Mouse (Mus musculus) lung, embryonic 14.5 days (tissue): ENCODE measurements at regions not wholly inside any gene's neighbourhood (a gene's known extent, or its start where the extent isn't known, plus 50 kb on each side); places are given as distances from the start of the nearest gene placed in this dataset.

Source experiments
- ATAC-seq: fragments of 200-750 bp; cut with Nextera tagmentation; 2 replicates; pipeline ENCODE4 v1.8.0; 2017; ENCODE audit warnings: mild to moderate bottlenecking, moderate TSS enrichment, moderate library complexity; ENCODE audit not compliant: insufficient read depth
- DNase-seq: peaks from one replicate; pipeline ENCODE4 v3.0.0-alpha.2; 2015
- H3K27ac ChIP-seq: fragments of 300-500 bp; sonication (generic); 2 replicates; pipeline ENCODE4 v1.5.1; 2014; ENCODE audit warnings: low read depth, mild to moderate bottlenecking, moderate library complexity
- H3K27me3 ChIP-seq: fragments of 300-500 bp; sonication (generic); 2 replicates; pipeline ENCODE4 v1.6.1; 2014; ENCODE audit warnings: low read length, control low read depth; ENCODE audit not compliant: insufficient read depth
- H3K36me3 ChIP-seq: fragments of 300-500 bp; sonication (generic); 2 replicates; pipeline ENCODE4 v1.6.1; 2014; ENCODE audit warnings: control low read depth; ENCODE audit not compliant: insufficient read depth
- H3K4me1 ChIP-seq: fragments of 300-500 bp; sonication (generic); 2 replicates; pipeline ENCODE4 v1.6.1; 2014; ENCODE audit warnings: antibody characterized with exemption, control low read depth; ENCODE audit not compliant: insufficient read depth
- H3K4me2 ChIP-seq: fragments of 300-500 bp; sonication (generic); 2 replicates; pipeline ENCODE4 v1.6.1; 2014; ENCODE audit warnings: mild to moderate bottlenecking
- H3K4me3 ChIP-seq: fragments of 300-500 bp; sonication (generic); 2 replicates; pipeline ENCODE4 v1.5.1; 2014; ENCODE audit warnings: low read depth, low read length
- H3K9ac ChIP-seq: fragments of 300-500 bp; sonication (generic); 2 replicates; pipeline ENCODE4 v1.6.1; 2014
- H3K9me3 ChIP-seq: fragments of 300-500 bp; sonication (generic); 2 replicates; pipeline ENCODE4 v1.6.1; 2016; ENCODE audit warnings: low read depth, low read length, control low read depth
- CTCF ChIP-seq: IDR thresholded peaks from 2 replicates; pipeline ENCODE4 v1.5.1; 2016; ENCODE audit warnings: antibody characterized with exemption, low read depth
- WGBS: fragments of 180-500 bp; shearing (Covaris S2); extraction: QIAGEN DNeasy Blood & Tissue Kit; methylation state at CpG from one replicate; pipeline ENCODE4 v1.1.7; 2014; 5-methylcytosine and 5-hydroxymethylcytosine counted together

DNA sequence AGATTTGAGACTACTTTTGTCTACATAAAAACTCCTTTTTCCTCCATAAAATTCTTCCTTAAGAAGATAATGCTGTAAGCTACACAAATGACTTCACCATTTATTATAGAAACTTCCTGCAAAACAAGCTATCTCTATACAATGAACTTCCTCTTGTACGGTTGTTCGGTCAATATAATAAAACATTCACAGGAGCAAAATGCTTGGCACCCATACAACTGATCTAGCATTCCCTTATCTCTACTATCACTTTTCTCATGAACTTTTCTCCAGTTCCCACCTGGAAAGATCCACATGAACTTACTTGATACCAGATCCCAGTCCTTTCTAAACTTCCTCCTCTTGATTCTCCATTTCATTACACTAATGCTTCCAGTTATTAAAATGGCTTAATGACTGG lies 231.0 kb upstream of the Slit2 start:
- Histone ChIP-seq H3K27ac (no peak overlapping the region), H3K36me3 (no peaks in the 10 kb centered on the region), H3K4me2 (no peak overlapping the region), H3K27me3 (no peaks in the 10 kb centered on the region), H3K9me3 (no peaks in the 10 kb centered on the region), H3K4me1 (no peaks in the 10 kb centered on the region), H3K9ac (no peak overlapping the region), H3K4me3 (no peak overlapping the region)
- ATAC-seq (no peak), DNase-seq (no peak)
- TF ChIP-seq CTCF: no peak
- WGBS: 74% methylated on average over 2 of the region's 2 CpGs

DNA sequence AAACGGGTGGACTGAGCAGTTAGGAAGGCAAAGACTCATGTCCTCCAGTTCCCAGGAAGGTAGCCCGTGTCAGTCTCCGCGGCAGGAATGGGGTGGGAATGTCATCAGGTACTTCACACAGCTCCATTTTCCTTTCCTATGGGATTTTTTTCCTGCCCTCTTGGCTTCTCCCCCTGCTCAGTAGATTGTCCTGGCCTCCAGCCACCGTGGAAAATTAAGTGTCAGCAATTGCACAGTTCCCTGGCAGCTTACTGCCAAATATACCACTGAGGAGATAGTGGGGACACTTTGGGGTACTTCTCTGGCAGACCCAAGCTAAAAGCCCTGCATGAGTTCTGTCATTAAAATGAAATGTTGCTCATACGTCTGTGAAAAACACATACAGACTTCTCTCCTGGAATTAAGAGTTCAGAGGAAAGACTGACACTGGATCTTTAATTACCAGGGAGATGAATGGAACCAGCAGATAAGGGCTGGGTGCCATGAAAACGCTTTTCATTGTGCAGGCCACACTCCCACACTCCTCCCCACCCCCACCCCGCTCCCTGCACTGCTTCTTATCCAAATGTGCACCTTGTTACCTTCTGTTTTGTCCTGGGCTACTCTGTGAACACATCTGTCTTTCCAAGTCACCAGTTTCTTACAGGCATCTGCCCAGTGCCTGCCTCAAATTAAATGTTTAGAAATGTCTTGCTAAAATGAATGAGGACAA lies 210.1 kb upstream of the Slit2 start:
- Histone ChIP-seq H3K4me3 (no peak overlapping the region), H3K4me2 (no peak overlapping the region), H3K36me3 (no peaks in the 10 kb centered on the region), H3K9ac (no peak overlapping the region), H3K27me3 (no peaks in the 10 kb centered on the region), H3K4me1 (no peaks in the 10 kb centered on the region), H3K27ac (no peak overlapping the region), H3K9me3 (no peaks in the 10 kb centered on the region)
- DNase-seq (peak; percentile 39), ATAC-seq (peak; percentile 14; the same call in 1 of the 2 replicates)
- WGBS: 54% methylated on average over 8 of the region's 8 CpGs
- no peak for TF ChIP-seq CTCF

DNA sequence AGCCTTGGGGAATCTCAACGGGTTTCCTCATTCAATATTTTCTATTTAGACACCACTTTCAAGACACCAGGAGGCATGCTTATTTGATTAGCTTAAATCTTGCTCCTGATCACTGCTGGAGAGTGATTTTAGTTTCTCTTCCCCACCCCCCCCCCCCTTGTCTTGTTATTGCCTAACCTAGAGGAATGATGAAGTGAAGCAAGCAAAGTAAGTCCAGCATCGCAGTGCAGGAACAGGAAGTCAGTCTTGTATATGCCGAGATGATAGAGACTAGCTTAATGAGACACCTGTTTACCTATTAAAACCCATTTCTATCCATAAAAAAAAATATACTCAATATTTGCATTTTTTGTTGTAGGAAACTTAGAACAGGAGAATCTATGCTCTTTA lies 209.6 kb upstream of the Slit2 start:
- WGBS: 30% methylated on average over 3 of the region's 3 CpGs
- Histone ChIP-seq H3K4me2 (no peak overlapping the region), H3K27ac (no peak overlapping the region), H3K27me3 (no peaks in the 10 kb centered on the region), H3K36me3 (no peaks in the 10 kb centered on the region), H3K4me1 (no peaks in the 10 kb centered on the region), H3K4me3 (no peak overlapping the region), H3K9me3 (no peaks in the 10 kb centered on the region), H3K9ac (no peak overlapping the region)
- no peak for DNase-seq
- ATAC-seq: no peak
- TF ChIP-seq CTCF: no peak

DNA sequence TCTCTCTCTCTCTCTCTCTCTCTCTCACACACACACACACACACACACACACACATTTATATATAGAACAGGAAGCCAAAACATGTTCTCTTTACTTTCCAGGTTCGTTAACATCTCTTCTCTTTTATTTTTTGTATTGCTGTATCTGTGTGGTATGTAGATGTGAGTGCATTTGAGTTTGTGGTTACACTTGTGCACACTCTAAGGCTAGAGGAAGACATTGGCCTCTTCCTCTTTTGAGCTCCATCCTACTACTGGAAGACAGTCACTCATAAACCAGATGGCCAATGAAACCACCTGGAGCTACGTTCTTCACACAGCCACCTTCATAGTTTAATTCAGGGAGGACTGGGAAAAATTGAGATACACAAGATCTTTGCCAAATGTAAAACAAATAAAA lies 202.1 kb upstream of the Slit2 start:
- Histone ChIP-seq H3K9me3 (no peaks in the 10 kb centered on the region), H3K4me3 (no peak overlapping the region), H3K36me3 (no peaks in the 10 kb centered on the region), H3K4me1 (no peaks in the 10 kb centered on the region), H3K27me3 (no peaks in the 10 kb centered on the region), H3K4me2 (no peak overlapping the region), H3K9ac (no peak overlapping the region), H3K27ac (no peak overlapping the region)
- TF ChIP-seq CTCF: no peak
- ATAC-seq (no peak), DNase-seq (no peak)
- WGBS: 69% methylated on average over 2 of the region's 2 CpGs

DNA sequence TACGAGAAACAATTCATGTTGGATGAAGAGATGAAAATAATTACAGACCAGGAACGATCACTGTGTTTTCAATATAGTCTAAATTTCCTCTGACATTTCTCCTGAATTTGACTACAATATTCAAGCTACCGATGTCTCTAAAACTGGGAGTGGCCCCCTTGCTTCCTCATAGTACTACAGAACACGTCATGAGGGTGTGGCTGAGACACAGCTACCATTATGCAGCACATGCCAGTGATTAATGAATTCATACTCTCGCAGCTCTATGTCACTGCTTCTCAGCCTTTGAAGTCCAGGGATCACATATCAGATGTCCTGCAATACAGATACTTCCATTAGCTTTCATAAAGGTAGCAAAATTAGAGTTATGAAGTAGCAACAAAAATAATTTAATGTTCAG lies 201.3 kb upstream of the Slit2 start:
- no peaks in the 10 kb centered on the region for H3K4me1 ChIP-seq
- H3K27me3 ChIP-seq: no peaks in the 10 kb centered on the region
- H3K27ac ChIP-seq: no peak overlapping the region
- no peak overlapping the region for H3K4me3 ChIP-seq
- no peak for DNase-seq
- H3K9me3 ChIP-seq: no peaks in the 10 kb centered on the region
- no peak for TF ChIP-seq CTCF
- no peaks in the 10 kb centered on the region for H3K36me3 ChIP-seq
- WGBS: 68% methylated on average over 5 of the region's 5 CpGs
- H3K9ac ChIP-seq: no peak overlapping the region
- no peak overlapping the region for H3K4me2 ChIP-seq
- ATAC-seq: no peak

DNA sequence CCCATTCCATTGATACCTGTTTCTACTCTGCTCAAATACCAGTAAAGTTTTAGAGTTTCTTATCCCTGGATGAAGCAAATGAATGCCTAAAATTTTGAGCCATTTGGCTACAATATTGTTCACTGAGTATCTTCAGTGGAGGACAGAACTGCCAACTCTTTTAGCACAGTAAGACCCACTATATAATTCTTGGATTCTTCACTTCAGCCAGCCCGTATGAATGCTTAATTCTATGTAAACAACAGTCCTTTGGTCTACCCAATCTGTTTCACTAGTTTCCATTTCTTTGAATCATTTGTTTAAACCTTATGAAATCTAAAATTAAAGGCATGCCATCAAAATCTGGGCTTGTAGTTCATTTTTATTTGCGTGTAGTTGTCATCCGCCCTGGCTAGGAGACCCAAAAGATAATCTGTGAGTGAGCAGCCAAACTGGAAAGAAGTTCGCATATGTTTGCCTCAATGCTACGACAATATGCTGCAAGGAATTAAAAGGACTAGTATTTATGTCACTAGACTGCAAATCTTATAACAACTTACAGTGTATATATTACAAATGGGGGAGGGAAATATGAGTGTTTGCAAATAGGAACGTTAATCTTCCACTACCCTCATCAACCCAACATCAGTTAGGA lies 188.2 kb upstream of the Slit2 start:
- H3K4me3 ChIP-seq: no peak overlapping the region
- H3K36me3 ChIP-seq: no peaks in the 10 kb centered on the region
- no peaks in the 10 kb centered on the region for H3K9me3 ChIP-seq
- DNase-seq (peak; percentile 53), ATAC-seq (peak; percentile 78; the same call in 1 of the 2 replicates)
- H3K27ac ChIP-seq: no peak overlapping the region
- TF ChIP-seq CTCF: no peak
- no peaks in the 10 kb centered on the region for H3K4me1 ChIP-seq
- H3K4me2 ChIP-seq: no peak overlapping the region
- no peak overlapping the region for H3K9ac ChIP-seq
- 17% methylated on average over 6 of the region's 6 CpGs for WGBS
- H3K27me3 ChIP-seq: no peaks in the 10 kb centered on the region

DNA sequence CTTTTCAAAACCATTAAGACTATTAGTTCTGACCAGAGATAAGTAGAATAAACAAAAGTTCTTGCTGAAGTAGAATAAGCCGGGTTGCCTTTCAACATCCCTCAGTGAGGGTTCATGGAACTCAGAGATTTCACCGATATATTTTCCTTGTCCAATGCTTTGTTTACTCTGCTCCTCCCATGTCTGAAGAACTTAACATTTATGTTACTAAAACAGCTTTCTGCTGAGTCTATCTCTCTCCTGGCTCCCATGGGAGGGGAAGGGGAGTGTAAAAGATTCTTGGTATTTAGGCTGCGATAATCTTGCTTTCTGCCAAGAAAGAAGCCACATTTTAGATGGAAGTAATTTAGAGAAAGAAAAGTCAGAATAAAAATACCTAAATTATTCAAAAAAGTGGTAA lies 187.7 kb upstream of the Slit2 start:
- no peak; the same call in none of the 2 replicates for ATAC-seq

More for the DNA sequence above, 187.7 kb upstream of the Slit2 start:
- Histone ChIP-seq H3K9ac (no peak overlapping the region), H3K4me1 (no peaks in the 10 kb centered on the region), H3K9me3 (no peaks in the 10 kb centered on the region), H3K36me3 (no peaks in the 10 kb centered on the region), H3K4me2 (no peak overlapping the region), H3K27ac (no peak overlapping the region), H3K4me3 (no peak overlapping the region), H3K27me3 (no peaks in the 10 kb centered on the region)
- 14% methylated on average over 3 of the region's 3 CpGs for WGBS
- peak; percentile 54 for DNase-seq
- TF ChIP-seq CTCF: no peak
